Mouse (Mus musculus) right cerebral cortex, adult 2 months (tissue): ENCODE results near the gene Gpr19.
A peak's percentile ranks its signal among the peaks of the same experiment; 100 is the strongest.

ENCODE experiments used
- DNase-seq, 2 experiments: peaks; one replicate each; pipeline ENCODE4 v3.0.0; 2021 to 2022; ENCODE audit warnings: low spot score in 2 of 2

The Gpr19 gene

GRCm38 (mm10) chr6:134923670-134924069 lies 25.3 kb upstream of the Gpr19 start:
- no peak for DNase-seq

- no peak for DNase-seq
These were observed 24.3 kb upstream of the Gpr19 start for GRCm38 (mm10) chr6:134922511-134923195.

- no peak for DNase-seq
These were observed 23.5 kb upstream of the Gpr19 start for GRCm38 (mm10) chr6:134921695-134922510.

GRCm38 (mm10) chr6:134921014-134921694 lies 22.8 kb upstream of the Gpr19 start:
- DNase-seq: peak; percentile 39 to 64

- peak; percentile 83 to 94 for DNase-seq
These were observed 22.0 kb upstream of the Gpr19 start, which contains the start of gene Cdkn1b for GRCm38 (mm10) chr6:134920190-134921013. TSS of gene Cdkn1b (plus strand) at chr6:134920401.

- peak in 1 of 2 experiments; percentile 13 for DNase-seq
These were observed 21.3 kb upstream of the Gpr19 start for GRCm38 (mm10) chr6:134919511-134920189.

- DNase-seq: no peak
These were observed 20.4 kb upstream of the Gpr19 start for GRCm38 (mm10) chr6:134918769-134919168.

- DNase-seq: peak; percentile 40 to 64
These were observed 18.7 kb upstream of the Gpr19 start for GRCm38 (mm10) chr6:134917087-134917486.

- DNase-seq: no peak
These were observed 18.3 kb upstream of the Gpr19 start for GRCm38 (mm10) chr6:134916641-134917040.

GRCm38 (mm10) chr6:134914523-134914922 lies 16.1 kb upstream of the Gpr19 start:
- no peak for DNase-seq

- no peak for DNase-seq
These were observed 7.4 kb upstream of the Gpr19 start for GRCm38 (mm10) chr6:134905811-134906210.

- no peak for DNase-seq
These were observed 5.8 kb upstream of the Gpr19 start for GRCm38 (mm10) chr6:134903891-134904884.

GRCm38 (mm10) chr6:134903368-134903767 lies 5.0 kb upstream of the Gpr19 start:
- no peak for DNase-seq

- DNase-seq: peak; percentile 93 to 95
These were observed 809 bp downstream of the Gpr19 start for GRCm38 (mm10) chr6:134897443-134898094.

GRCm38 (mm10) chr6:134896570-134897436 lies 1.6 kb downstream of the Gpr19 start:
- no peak for DNase-seq

GRCm38 (mm10) chr6:134890436-134890835 lies 7.9 kb downstream of the Gpr19 start:
- no peak for DNase-seq

GRCm38 (mm10) chr6:134889763-134890162 lies 8.6 kb downstream of the Gpr19 start:
- no peak for DNase-seq

GRCm38 (mm10) chr6:134888563-134889017 lies 9.8 kb downstream of the Gpr19 start:
- DNase-seq: peak; percentile 73 to 77
